Mouse (Mus musculus) spleen, postnatal 0 days (tissue): ENCODE results near the gene Olfr202. TPM values are rescaled to one million over a fixed set of nuclear protein-coding genes. Genes with fewer than 3 reads are reported as not detected.

Experiments used
- polyA plus RNA-seq: library from polyadenylated mRNA; unstranded; fragments of >200 nt; fragmentation: Nextera tagmentation; extraction: Ambion mirVana; gene quantifications from 2 replicates; pipeline ENCODE4 v1.2.1, GENCODE M21; 2015

Olfr202 gene
- not detected in 2 replicates for polyA plus RNA-seq

DNA sequence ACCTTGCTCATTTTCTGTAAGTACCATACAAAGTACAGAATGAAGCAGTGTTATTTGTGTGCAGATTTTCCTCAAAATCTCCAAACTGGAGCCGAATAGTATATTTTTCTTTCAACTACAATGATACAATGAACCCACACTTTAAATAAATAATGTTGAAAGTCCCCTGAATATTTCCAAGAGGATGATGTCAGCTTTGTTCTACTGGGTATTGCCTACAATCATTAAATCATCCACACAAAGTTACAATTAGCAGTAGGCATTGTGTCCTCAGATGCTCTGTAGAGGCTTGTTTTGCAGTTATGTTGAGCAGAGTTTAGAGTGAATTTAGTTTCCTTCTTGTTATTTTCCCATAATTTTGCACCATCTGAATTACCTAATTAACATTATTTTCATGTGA, at the start of gene Olfr202:
Olfr202 (minus strand) TSS at position 101 of the 400 bp plus-strand sequence.

DNA sequence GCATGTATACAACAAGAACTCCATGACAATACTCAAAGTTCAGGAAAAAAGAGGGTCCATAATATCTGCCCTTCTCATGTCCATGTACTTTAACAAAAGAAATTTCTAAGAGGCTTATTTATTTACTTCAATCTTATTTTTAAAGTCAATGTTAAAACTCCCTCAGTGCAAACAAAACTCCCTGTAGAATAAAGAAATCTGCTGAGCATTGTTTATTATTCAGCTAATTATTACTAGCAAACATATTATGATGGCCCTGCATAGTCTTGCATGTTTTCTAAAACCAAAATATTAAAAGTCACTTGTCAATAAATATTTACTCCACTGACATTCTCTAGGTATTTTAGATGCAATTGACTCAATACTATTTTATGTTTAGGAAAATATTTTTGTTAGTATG, 44.4 kb upstream of the Olfr202 start, which contains the start of gene Olfr205:
Olfr205 (minus strand) TSS at position 101 of the 400 bp plus-strand sequence.

DNA sequence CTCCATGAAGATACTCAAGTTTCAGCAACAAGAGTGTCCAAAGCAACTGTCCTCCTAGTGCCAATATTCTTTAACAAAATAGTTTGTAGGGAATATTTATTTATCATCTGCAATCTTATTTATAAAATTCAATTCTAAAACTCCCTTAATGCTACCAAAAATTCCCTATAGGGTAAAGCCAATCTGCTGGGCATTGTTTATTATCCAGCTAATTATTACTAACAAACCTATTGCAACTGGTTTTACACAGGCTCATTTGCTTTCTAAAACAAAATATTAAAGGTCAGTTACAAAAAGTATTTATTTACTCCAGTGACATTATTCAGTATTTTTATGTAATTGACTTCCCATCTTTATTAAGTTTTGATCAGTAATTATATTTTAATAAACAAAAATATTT, 31.6 kb upstream of the Olfr202 start, which contains the start of gene Olfr204:
Olfr204 (minus strand) TSS at position 101 of the 400 bp plus-strand sequence.

DNA sequence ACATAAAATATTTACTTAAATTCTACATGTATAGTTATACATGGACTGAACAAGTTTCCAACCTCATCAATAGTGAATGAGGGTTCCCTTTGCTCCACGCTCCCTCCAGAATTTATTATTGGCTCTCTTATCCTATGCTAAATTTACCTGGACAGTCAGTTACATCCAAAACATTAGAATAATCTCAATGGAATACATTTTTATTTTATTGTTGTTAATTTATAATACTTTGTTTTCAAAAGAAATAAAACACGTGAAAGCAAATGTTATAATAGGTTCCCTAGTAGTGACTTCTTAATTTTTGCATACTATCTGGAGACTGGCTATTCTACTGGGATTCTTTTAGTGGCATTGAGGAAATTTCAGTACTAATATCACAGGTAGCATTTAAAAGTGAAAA, 12.0 kb upstream of the Olfr202 start, which contains the start of gene Olfr203:
Olfr203 (plus strand) TSS at position 301 of the 400 bp plus-strand sequence.

DNA sequence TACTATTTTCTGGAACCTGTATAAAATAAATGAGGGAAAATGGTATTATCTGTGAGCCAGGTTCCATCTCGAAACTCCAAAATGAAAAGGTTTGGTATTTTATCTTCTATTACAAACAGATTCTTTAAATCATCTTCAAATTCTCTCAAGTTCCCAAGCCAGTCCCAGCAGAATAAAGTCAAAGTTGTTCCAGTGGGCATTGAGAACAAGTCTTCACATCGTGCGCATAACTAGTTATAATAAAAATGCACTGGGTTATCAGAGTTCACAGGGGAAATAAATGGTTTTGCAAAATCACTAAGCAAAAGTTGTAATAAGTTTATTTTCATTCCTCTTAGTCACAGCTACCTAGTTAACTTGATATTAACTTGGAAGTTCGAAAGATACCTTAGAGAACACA, 14.1 kb downstream of the Olfr202 start, which contains the start of gene Olfr201:
Olfr201 (minus strand) TSS at position 101 of the 400 bp plus-strand sequence.

Other genes with a start within 250 kb of the Olfr202 start
- gene Olfr187, start 247.0 kb downstream of the Olfr202 start, polyA plus RNA-seq, result not detected in 2 replicates
- not detected in 2 replicates for gene Olfr190, start 208.8 kb downstream of the Olfr202 start, polyA plus RNA-seq
- not detected in 2 replicates for gene Olfr191, start 197.0 kb downstream of the Olfr202 start, polyA plus RNA-seq
- gene Olfr193, start 174.9 kb downstream of the Olfr202 start, polyA plus RNA-seq, result not detected in 2 replicates
- not detected in 2 replicates for gene Olfr194, start 165.7 kb downstream of the Olfr202 start, polyA plus RNA-seq
- gene Olfr195, start 139.7 kb downstream of the Olfr202 start, polyA plus RNA-seq, result not detected in 2 replicates
- not detected in 2 replicates for gene Olfr196, start 116.3 kb downstream of the Olfr202 start, polyA plus RNA-seq
- not detected in 2 replicates for gene Olfr198, start 83.3 kb downstream of the Olfr202 start, polyA plus RNA-seq
- gene Olfr199, start 67.0 kb downstream of the Olfr202 start, polyA plus RNA-seq, result not detected in 2 replicates
- not detected in 2 replicates for gene Olfr201, start 14.2 kb downstream of the Olfr202 start, polyA plus RNA-seq
- not detected in 2 replicates for gene Olfr203, start 12.1 kb upstream of the Olfr202 start, polyA plus RNA-seq
- not detected in 2 replicates for gene Olfr204, start 31.5 kb upstream of the Olfr202 start, polyA plus RNA-seq
- not detected in 2 replicates for gene Olfr205, start 44.3 kb upstream of the Olfr202 start, polyA plus RNA-seq
- gene Olfr206, start 62.5 kb upstream of the Olfr202 start, polyA plus RNA-seq, result not detected in 2 replicates
- not detected in 2 replicates for gene Olfr209, start 77.2 kb upstream of the Olfr202 start, polyA plus RNA-seq
- not detected in 2 replicates for gene Gabrr3, start 120.5 kb upstream of the Olfr202 start, polyA plus RNA-seq
- 15.9 and 16.5 TPM in 2 replicates for gene Riox2, start 185.0 kb upstream of the Olfr202 start, polyA plus RNA-seq